Comparison of ENCODE assay signal across 8 mouse cellular contexts in genomic region chr12:76694801-76695505, GRCm38 (mm10). TPM values are rescaled to one million over a fixed set of nuclear protein-coding genes. Genes with fewer than 3 reads are reported as not detected.
DNase-seq lines count a peak whose midpoint lies in the region; ATAC-seq and TF ChIP-seq lines count a peak whose summit lies in the region.

No protein-coding gene starts in this region.

- H3K4me3 ChIP-seq in forebrain, embryonic 14.5 days (ENCODE audit: low read depth, low read length): peak overlapping the region; percentile 10; the same call in 1 of the 2 replicates
- no peak overlapping the region; a peak in 1 of 4 replicates for H3K4me3 ChIP-seq in liver, embryonic 14.5 days (ENCODE audit: insufficient read depth in 1 of 2, low read depth in 2 of 2, low read length in 2 of 2)
- peak overlapping the region; percentile 26 for H3K4me3 ChIP-seq in neural tube, embryonic 12.5 days

- peak; percentile 41 for DNase-seq in layer of hippocampus, adult 11-12 months (ENCODE audit: low spot score)
- DNase-seq in layer of hippocampus, adult 9-10 months (ENCODE audit: low spot score): no peak
- peak; percentile 51 for DNase-seq in forebrain, embryonic 14.5 days (ENCODE audit: low spot score)
- peak; percentile 43 for DNase-seq in kidney, adult 18-20 months
- DNase-seq in liver, embryonic 14.5 days (ENCODE audit: low read depth in 3 of 3, low spot score in 3 of 3): no peak
- peak; percentile 71 for DNase-seq in thymus, postnatal 4 days

- peak; percentile 87 for ATAC-seq in cerebellum, adult (ENCODE audit: insufficient number of reproducible peaks, low FRiP score, low TSS enrichment)
- peak; percentile 54; the same call in 1 of the 2 replicates for ATAC-seq in forebrain, embryonic 14.5 days
- ATAC-seq in liver, embryonic 14.5 days (ENCODE audit: insufficient read depth): no peak
- ATAC-seq in neural tube, embryonic 12.5 days (ENCODE audit: low FRiP score, low read depth): peak; percentile 87

- peak overlapping the region; percentile 47 for H3K4me2 ChIP-seq in forebrain, embryonic 14.5 days (ENCODE audit: low read length)
- H3K4me2 ChIP-seq in liver, embryonic 14.5 days (ENCODE audit: low read depth): peak overlapping the region; percentile 41
- peak overlapping the region; percentile 61 for H3K4me2 ChIP-seq in neural tube, embryonic 12.5 days (replicated peaks)

- 5% methylated on average over 17 of the region's 17 CpGs for WGBS in forebrain, embryonic 14.5 days
- 19% methylated on average over 17 of the region's 17 CpGs for WGBS in liver, embryonic 14.5 days (ENCODE audit: insufficient replicate concordance)
- 3% methylated on average over 17 of the region's 17 CpGs for WGBS in neural tube, embryonic 12.5 days

- TF ChIP-seq CTCF in liver, embryonic 14.5 days (IDR thresholded peaks at IDR 0.05; ENCODE audit: low read depth): no peak

- H3K4me1 ChIP-seq in forebrain, embryonic 14.5 days (ENCODE audit: control insufficient read depth, insufficient read depth, low read length): no peaks in the 10 kb centered on the region
- peaks cover 20 to 42% of the 10 kb centered on the region in 2 experiments for H3K4me1 ChIP-seq in liver, embryonic 14.5 days (replicated peaks; ENCODE audit: control insufficient read depth in 2 of 2, insufficient read depth in 2 of 2, low read length in 1 of 2)
- H3K4me1 ChIP-seq in neural tube, embryonic 12.5 days: peaks cover 13% of the 10 kb centered on the region; the same call in 1 of the 2 replicates

- H3K27me3 ChIP-seq in forebrain, embryonic 14.5 days (replicated peaks; ENCODE audit: control insufficient read depth, insufficient read depth, low read length): no peaks in the 10 kb centered on the region
- no peaks in the 10 kb centered on the region for H3K27me3 ChIP-seq in liver, embryonic 14.5 days (ENCODE audit: control insufficient read depth, insufficient read depth, low read length)
- H3K27me3 ChIP-seq in neural tube, embryonic 12.5 days (replicated peaks): 0 out of 2 replicates have a peak, but pooled peaks cover 5% of the 10 kb centered on the region

- no peaks in the 10 kb centered on the region for H3K36me3 ChIP-seq in forebrain, embryonic 14.5 days (ENCODE audit: control insufficient read depth, insufficient read depth, low read length)
- H3K36me3 ChIP-seq in liver, embryonic 14.5 days (replicated peaks; ENCODE audit: control insufficient read depth, insufficient read depth, low read depth): peaks cover 20% of the 10 kb centered on the region
- H3K36me3 ChIP-seq in neural tube, embryonic 12.5 days: no peaks in the 10 kb centered on the region

- no peaks in the 10 kb centered on the region for H3K9me3 ChIP-seq in forebrain, embryonic 14.5 days (replicated peaks; ENCODE audit: control insufficient read depth, low read length)
- H3K9me3 ChIP-seq in liver, embryonic 14.5 days (ENCODE audit: control insufficient read depth, low read length): no peaks in the 10 kb centered on the region
- no peaks in the 10 kb centered on the region for H3K9me3 ChIP-seq in neural tube, embryonic 12.5 days

- TF ChIP-seq EP300 in liver, embryonic 14.5 days (IDR thresholded peaks at IDR 0.05; ENCODE audit: low read depth): no peak

- no peak overlapping the region for H3K27ac ChIP-seq in forebrain, embryonic 14.5 days (ENCODE audit: low read depth, low read length)
- H3K27ac ChIP-seq in liver, embryonic 14.5 days: no peak overlapping the region
- no peak overlapping the region; the same call in 1 of the 2 replicates for H3K27ac ChIP-seq in neural tube, embryonic 12.5 days

- H3K9ac ChIP-seq in forebrain, embryonic 14.5 days (ENCODE audit: low read length): 0 out of 2 replicates have a peak overlapping the region, but pooled peaks have one; percentile 22
- peak overlapping the region; percentile 21 for H3K9ac ChIP-seq in liver, embryonic 14.5 days (replicated peaks)
- H3K9ac ChIP-seq in neural tube, embryonic 12.5 days: 0 out of 2 replicates have a peak overlapping the region, but pooled peaks have one; percentile 10

RNA-seq across cellular contexts. Expression of gene Sptb, which starts 15.4 kb away (rescaled TPM):
- polyA plus RNA-seq in forebrain, embryonic 14.5 days (2014; fragmentation: Nextera tagmentation; extraction: Ambion mirVana): 0.90 and 2.0 TPM in 2 replicates
- polyA plus RNA-seq in liver, embryonic 14.5 days (2012; rRNA removed): 35.4 and 39.7 TPM in 2 replicates
- 59.4 and 70.4 TPM in 2 replicates for polyA plus RNA-seq in liver, embryonic 14.5 days (2014; fragmentation: Nextera tagmentation; extraction: Ambion mirVana)
- polyA plus RNA-seq in neural tube, embryonic 12.5 days (2016; fragmentation: Nextera tagmentation; extraction: Ambion mirVana): 2.5 and 2.9 TPM in 2 replicates

Comparison
In these comparisons a context has a peak if more than half of its experiments do, and no peak if none do; other contexts are left out.
1. DNase-seq: peak in layer of hippocampus, adult 11-12 months (single experiment), forebrain, embryonic 14.5 days (single experiment), kidney, adult 18-20 months (single experiment) and thymus, postnatal 4 days (single experiment); none in layer of hippocampus, adult 9-10 months (single experiment) and liver, embryonic 14.5 days (0 of 3).
2. H3K4me3 ChIP-seq: peak in forebrain, embryonic 14.5 days (single experiment) and neural tube, embryonic 12.5 days (single experiment); none in liver, embryonic 14.5 days (0 of 2).
3. Peak in every context shown above with its lines, with median percentiles within 50 percentile points of each other: H3K4me2 ChIP-seq and H3K9ac ChIP-seq.